Mouse (Mus musculus): ENCODE measurements around the gene Cct3. TPM values are rescaled to one million over a fixed set of nuclear protein-coding genes. Genes with fewer than 3 reads are reported as not detected.
A peak's percentile ranks its signal among the peaks of the same experiment; 100 is the strongest.
"Not testable (repeated sequence)": the region's sequence is repeated elsewhere in the genome, so short reads cannot be mapped to it uniquely, and the experiment has no call there.

Cct3 gene
- 746 and 783 TPM in 2 replicates for polyA plus RNA-seq (2014; fragmentation: Nextera tagmentation; extraction: Ambion mirVana)

DNA sequence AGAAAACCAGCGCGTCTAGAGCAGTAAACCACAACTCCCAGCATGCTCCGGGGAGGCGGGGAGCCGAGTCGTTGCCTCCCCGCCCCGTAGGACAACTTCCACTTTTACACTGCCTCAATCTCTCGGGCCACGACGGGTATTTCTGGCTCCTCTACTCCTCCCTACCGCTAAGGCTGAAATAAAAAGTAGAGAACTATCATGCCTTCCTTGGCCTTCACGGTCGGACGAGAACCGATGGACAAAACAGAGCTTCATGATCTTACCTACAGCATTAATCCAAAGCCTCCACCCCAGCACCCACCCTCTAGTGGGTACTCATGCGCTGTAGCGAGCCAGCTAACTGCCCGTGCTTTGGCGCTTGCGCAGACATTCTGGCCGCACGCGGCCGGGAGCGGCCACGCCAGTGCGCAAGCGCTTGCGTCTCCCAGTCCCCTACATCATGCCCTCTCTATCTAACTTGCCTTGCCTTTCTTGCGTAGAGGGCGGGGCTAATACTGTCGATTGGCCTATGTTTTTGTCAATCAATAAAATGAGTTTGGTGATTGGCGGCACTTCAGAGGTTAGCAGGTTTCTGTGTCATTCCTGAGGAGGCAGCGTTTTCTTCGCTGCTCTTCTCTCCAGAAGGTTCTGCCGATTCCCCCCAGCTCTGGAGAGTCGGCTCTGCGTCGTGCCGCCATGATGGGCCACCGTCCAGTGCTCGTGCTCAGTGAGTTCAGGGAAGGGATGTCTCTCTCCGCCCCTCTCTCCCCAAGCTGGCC, at the start of gene Cct3, which contains the start of gene Tsacc:
Gene Cct3 (plus strand): TSS at position 556 of the 758 bp plus-strand sequence.
Gene Tsacc (minus strand): TSS at position 439 of the 758 bp plus-strand sequence.
- peak; percentile 99 for ATAC-seq (ENCODE audit: low FRiP score)
- H3K9ac ChIP-seq (ENCODE audit: low read length): peak within 1 kb of the TSS; percentile 74
- under 1% methylated on average over 44 of the region's 44 CpGs for WGBS

DNA sequence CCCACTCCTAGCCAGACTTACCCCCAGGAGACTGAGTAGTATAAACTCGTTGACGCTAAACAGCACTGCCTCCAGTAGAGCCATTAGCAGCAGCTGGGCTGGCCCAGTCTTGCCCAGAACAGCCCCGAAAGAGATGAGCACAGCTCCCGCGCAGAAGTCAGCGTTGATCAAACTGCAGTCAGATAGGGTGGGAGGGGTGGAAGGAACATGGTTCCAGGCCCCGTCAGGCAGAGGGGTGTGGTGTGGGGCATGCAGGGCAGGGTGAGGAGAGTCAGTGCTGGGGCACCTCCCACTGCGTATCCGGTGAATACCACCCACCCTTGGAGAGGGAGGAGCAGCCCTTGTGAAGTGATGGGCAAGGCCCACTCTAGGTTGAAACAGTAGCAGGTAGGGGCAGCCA, 49.2 kb upstream of the Cct3 start:
- H3K9ac ChIP-seq (ENCODE audit: low read length): no peak overlapping the region
- 79% methylated on average over 9 of the region's 9 CpGs for WGBS
- no peak for ATAC-seq (ENCODE audit: low FRiP score)
- no peak overlapping the region for H3K27ac ChIP-seq (ENCODE audit: low read depth, low read length)
- DNase-seq (ENCODE audit: low spot score, missing footprints): no peak
- no peaks in the 10 kb centered on the region for H3K36me3 ChIP-seq (ENCODE audit: control insufficient read depth, insufficient read depth, low read length)
- H3K27me3 ChIP-seq (ENCODE audit: control insufficient read depth, insufficient read depth, low read length): peaks cover 40% of the 10 kb centered on the region
- H3K9me3 ChIP-seq (ENCODE audit: control insufficient read depth, low read length): no peaks in the 10 kb centered on the region
- H3K4me2 ChIP-seq: no peak overlapping the region
- H3K4me3 ChIP-seq (ENCODE audit: low read depth, low read length): no peak overlapping the region
- no peaks in the 10 kb centered on the region for H3K4me1 ChIP-seq (ENCODE audit: control insufficient read depth, insufficient read depth, low read length)

More for the DNA sequence above, at the start of gene Cct3, which contains the start of gene Tsacc:
- Histone ChIP-seq H3K4me2 (peak within 1 kb of the TSS; percentile 82), H3K9me3 (ENCODE audit: control insufficient read depth, low read length) (no peaks in the 10 kb centered on the region), H3K27ac (ENCODE audit: low read depth, low read length) (peak within 1 kb of the TSS; percentile 81), H3K27me3 (ENCODE audit: control insufficient read depth, insufficient read depth, low read length) (no peaks in the 10 kb centered on the region), H3K4me1 (ENCODE audit: control insufficient read depth, insufficient read depth, low read length) (peaks cover 14% of the 10 kb centered on the region), H3K36me3 (ENCODE audit: control insufficient read depth, insufficient read depth, low read length) (peaks cover 14% of the 10 kb centered on the region), H3K4me3 (ENCODE audit: low read depth, low read length) (peak within 1 kb of the TSS; percentile 68)
- peak; percentile 99 for DNase-seq (ENCODE audit: low spot score, missing footprints)

DNA sequence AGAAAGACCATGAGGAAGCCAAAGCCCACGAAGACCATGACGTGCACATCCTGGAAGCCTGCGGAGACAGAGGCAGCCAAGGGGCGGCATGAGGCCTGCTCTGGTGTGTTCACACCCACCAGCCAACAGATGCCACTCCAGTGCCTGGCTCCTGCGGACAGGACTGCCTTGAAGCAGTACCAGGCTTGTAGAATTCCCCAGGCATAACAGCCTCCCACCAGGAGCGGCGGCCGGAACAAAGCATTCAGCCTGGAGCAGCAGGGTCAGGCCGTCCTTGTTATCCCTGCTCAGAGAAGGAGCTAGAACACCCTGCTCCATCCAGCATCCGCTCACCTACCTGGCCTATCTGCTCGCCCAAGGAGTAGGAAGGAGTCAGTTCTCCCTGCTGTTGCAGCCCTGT, 48.5 kb upstream of the Cct3 start:
- DNase-seq (ENCODE audit: low spot score, missing footprints) (no peak), ATAC-seq (ENCODE audit: low FRiP score) (no peak)
- Histone ChIP-seq H3K36me3 (ENCODE audit: control insufficient read depth, insufficient read depth, low read length) (no peaks in the 10 kb centered on the region), H3K9me3 (ENCODE audit: control insufficient read depth, low read length) (no peaks in the 10 kb centered on the region), H3K9ac (ENCODE audit: low read length) (no peak overlapping the region), H3K4me3 (ENCODE audit: low read depth, low read length) (no peak overlapping the region), H3K27ac (ENCODE audit: low read depth, low read length) (no peak overlapping the region), H3K4me1 (ENCODE audit: control insufficient read depth, insufficient read depth, low read length) (no peaks in the 10 kb centered on the region), H3K4me2 (no peak overlapping the region), H3K27me3 (ENCODE audit: control insufficient read depth, insufficient read depth, low read length) (peaks cover 34% of the 10 kb centered on the region)
- 52% methylated on average over 11 of the region's 11 CpGs for WGBS

DNA sequence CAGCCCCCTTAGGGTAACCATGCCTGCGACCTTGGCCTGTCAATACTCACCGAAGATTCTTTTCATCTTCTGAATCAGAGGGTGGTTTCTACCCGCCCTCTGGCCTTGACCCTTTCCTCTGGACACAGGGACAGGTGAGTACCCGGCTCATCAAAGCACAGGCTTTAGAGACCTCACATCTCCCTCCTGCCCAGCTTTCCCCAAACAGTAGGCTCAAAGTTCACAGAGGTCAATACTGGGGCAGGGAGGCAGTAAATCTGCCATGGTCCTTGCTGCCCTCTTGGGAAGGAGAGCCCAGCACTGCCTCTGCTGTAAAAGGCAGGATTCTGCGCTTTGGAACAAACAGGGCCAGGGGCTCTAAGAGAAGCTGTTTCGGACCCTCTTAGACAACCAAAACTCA, 44.2 kb upstream of the Cct3 start:
- WGBS: 80% methylated on average over 6 of the region's 6 CpGs
- H3K4me3 ChIP-seq (ENCODE audit: low read depth, low read length): no peak overlapping the region
- H3K36me3 ChIP-seq (ENCODE audit: control insufficient read depth, insufficient read depth, low read length): no peaks in the 10 kb centered on the region
- no peaks in the 10 kb centered on the region for H3K9me3 ChIP-seq (ENCODE audit: control insufficient read depth, low read length)
- H3K27me3 ChIP-seq (ENCODE audit: control insufficient read depth, insufficient read depth, low read length): peaks cover 24% of the 10 kb centered on the region
- H3K4me2 ChIP-seq: no peak overlapping the region
- H3K9ac ChIP-seq (ENCODE audit: low read length): no peak overlapping the region
- DNase-seq (ENCODE audit: low spot score, missing footprints) (no peak), ATAC-seq (ENCODE audit: low FRiP score) (no peak)
- H3K4me1 ChIP-seq (ENCODE audit: control insufficient read depth, insufficient read depth, low read length): peaks cover 6% of the 10 kb centered on the region
- no peak overlapping the region for H3K27ac ChIP-seq (ENCODE audit: low read depth, low read length)

DNA sequence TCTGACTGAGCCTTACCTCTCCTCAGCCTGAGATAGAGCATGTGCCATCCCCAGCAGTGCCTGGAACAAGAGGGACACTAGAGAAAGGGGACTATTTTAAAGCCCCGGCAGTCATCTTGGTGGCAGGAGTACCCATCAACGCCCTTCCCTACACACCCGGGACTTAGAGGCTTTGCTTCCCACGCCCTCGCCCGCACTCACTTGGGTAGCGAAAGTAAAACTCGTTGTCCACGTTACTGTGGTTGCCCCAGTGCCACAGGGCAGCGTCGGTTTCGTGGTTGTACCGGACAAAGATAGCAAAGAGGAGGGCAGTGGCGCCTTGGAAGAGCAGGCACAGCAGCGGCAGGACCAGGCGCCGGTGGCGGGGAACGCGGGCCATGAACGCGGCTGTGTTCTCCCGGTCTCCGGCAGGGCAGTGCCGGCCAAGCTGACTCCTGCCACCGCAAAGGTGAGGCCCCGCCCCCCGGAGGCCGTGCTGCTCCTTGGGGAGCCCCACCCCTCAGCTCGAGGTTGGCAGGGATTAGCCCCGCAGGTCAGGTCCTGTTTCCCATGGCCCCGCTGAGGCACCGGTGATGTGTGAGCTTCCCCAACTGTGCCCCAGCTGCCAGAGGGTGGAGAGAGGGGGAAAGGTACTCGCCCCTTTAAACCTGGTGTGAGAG, 42.5 kb upstream of the Cct3 start, which contains the start of gene Rhbg:
Gene Rhbg (minus strand): TSS at position 442 of the 659 bp plus-strand sequence.
- Histone ChIP-seq H3K36me3 (ENCODE audit: control insufficient read depth, insufficient read depth, low read length) (no peaks in the 10 kb centered on the region), H3K4me1 (ENCODE audit: control insufficient read depth, insufficient read depth, low read length) (peaks cover 6% of the 10 kb centered on the region), H3K27me3 (ENCODE audit: control insufficient read depth, insufficient read depth, low read length) (peaks cover 21% of the 10 kb centered on the region), H3K4me3 (ENCODE audit: low read depth, low read length) (peak within 1 kb of the TSS; percentile 23), H3K4me2 (peak within 1 kb of the TSS; percentile 48), H3K9me3 (ENCODE audit: control insufficient read depth, low read length) (no peaks in the 10 kb centered on the region), H3K27ac (ENCODE audit: low read depth, low read length) (no peak within 1 kb of the TSS), H3K9ac (ENCODE audit: low read length) (peak within 1 kb of the TSS; percentile 24)
- WGBS: 2% methylated on average over 34 of the region's 34 CpGs
- no peak for ATAC-seq (ENCODE audit: low FRiP score)
- no peak for DNase-seq (ENCODE audit: low spot score, missing footprints)

DNA sequence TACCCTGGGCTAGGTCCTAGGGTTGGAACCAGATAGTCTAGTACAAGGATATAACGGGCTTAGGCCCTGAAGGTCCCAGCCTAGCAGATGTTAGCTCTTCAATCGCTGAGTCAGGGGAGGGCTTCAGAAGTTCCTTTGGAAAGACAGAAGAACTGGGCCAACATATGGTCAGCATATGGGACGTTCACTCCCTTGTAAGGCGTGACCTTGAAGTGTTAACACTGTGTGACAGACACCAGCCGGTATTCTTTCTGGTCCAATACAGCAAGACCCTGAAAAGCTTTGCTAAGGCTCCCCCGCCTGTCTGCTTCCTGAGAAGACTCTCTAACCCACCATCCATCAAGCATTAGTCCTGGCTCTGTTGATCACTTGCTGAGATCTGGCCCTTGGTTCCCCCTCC, 41.0 kb upstream of the Cct3 start:
- H3K36me3 ChIP-seq (ENCODE audit: control insufficient read depth, insufficient read depth, low read length): no peaks in the 10 kb centered on the region
- no peaks in the 10 kb centered on the region for H3K9me3 ChIP-seq (ENCODE audit: control insufficient read depth, low read length)
- DNase-seq (ENCODE audit: low spot score, missing footprints): no peak
- H3K4me2 ChIP-seq: no peak overlapping the region
- H3K4me1 ChIP-seq (ENCODE audit: control insufficient read depth, insufficient read depth, low read length): peaks cover 6% of the 10 kb centered on the region
- WGBS: 88% methylated on average over 6 of the region's 6 CpGs
- no peak overlapping the region for H3K9ac ChIP-seq (ENCODE audit: low read length)
- H3K4me3 ChIP-seq (ENCODE audit: low read depth, low read length): no peak overlapping the region
- no peak for ATAC-seq (ENCODE audit: low FRiP score)
- no peak overlapping the region for H3K27ac ChIP-seq (ENCODE audit: low read depth, low read length)
- peaks cover 21% of the 10 kb centered on the region for H3K27me3 ChIP-seq (ENCODE audit: control insufficient read depth, insufficient read depth, low read length)

DNA sequence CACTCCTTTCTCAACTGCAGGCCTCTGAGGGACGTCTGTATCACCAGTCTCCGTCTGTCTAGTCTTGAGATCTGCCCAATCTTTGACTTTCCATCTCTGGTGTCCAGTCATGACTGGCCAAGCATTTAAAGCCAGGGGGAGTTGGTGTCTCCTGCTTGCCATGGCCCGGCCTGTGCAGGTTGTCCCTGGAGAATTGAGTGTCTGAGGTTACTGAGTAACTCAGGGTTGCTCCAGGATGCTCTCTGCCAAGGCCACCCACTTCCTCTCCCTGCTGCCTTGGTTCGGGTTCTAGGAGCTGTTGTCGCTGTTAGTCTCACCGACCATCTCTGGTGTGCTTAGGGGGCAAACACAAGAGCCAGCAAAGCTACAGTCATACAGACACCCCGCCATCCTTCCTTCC, 40.5 kb upstream of the Cct3 start:
- Histone ChIP-seq H3K4me1 (ENCODE audit: control insufficient read depth, insufficient read depth, low read length) (peaks cover 6% of the 10 kb centered on the region), H3K36me3 (ENCODE audit: control insufficient read depth, insufficient read depth, low read length) (no peaks in the 10 kb centered on the region), H3K9ac (ENCODE audit: low read length) (no peak overlapping the region), H3K4me3 (ENCODE audit: low read depth, low read length) (no peak overlapping the region), H3K27me3 (ENCODE audit: control insufficient read depth, insufficient read depth, low read length) (peaks cover 21% of the 10 kb centered on the region), H3K4me2 (no peak overlapping the region), H3K27ac (ENCODE audit: low read depth, low read length) (no peak overlapping the region), H3K9me3 (ENCODE audit: control insufficient read depth, low read length) (no peaks in the 10 kb centered on the region)
- DNase-seq (ENCODE audit: low spot score, missing footprints) (no peak), ATAC-seq (ENCODE audit: low FRiP score) (no peak)
- WGBS: 83% methylated on average over 7 of the region's 7 CpGs

DNA sequence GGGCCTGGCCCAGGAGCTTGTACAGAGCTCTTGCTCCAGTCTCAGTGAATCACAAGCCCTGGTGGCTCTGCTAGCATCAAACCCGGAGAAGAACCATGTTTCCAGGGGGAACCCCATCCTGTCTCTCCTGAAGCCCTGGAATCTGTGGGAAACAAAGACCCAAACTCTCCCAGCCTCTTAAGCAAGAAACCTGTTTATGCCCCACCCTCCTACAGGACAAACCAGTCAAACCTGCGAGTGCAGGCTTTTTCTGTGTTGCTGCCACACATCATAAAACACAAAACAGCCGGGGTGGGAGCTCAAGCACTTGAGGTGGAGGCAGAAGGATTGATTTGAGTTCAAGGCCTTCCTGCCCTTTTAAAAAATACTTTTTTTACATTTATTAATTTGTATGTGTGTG, 34.6 kb upstream of the Cct3 start:
- WGBS: 82% methylated on average over 3 of the region's 3 CpGs
- H3K36me3 ChIP-seq (ENCODE audit: control insufficient read depth, insufficient read depth, low read length): no peaks in the 10 kb centered on the region
- H3K27me3 ChIP-seq (ENCODE audit: control insufficient read depth, insufficient read depth, low read length): no peaks in the 10 kb centered on the region
- ATAC-seq (ENCODE audit: low FRiP score) (no peak), DNase-seq (ENCODE audit: low spot score, missing footprints) (no peak)
- H3K4me1 ChIP-seq (ENCODE audit: control insufficient read depth, insufficient read depth, low read length): no peaks in the 10 kb centered on the region
- H3K9me3 ChIP-seq (ENCODE audit: control insufficient read depth, low read length): no peaks in the 10 kb centered on the region
- H3K27ac ChIP-seq (ENCODE audit: low read depth, low read length): no peak overlapping the region
- no peak overlapping the region for H3K4me2 ChIP-seq
- no peak overlapping the region for H3K9ac ChIP-seq (ENCODE audit: low read length)
- H3K4me3 ChIP-seq (ENCODE audit: low read depth, low read length): no peak overlapping the region

DNA sequence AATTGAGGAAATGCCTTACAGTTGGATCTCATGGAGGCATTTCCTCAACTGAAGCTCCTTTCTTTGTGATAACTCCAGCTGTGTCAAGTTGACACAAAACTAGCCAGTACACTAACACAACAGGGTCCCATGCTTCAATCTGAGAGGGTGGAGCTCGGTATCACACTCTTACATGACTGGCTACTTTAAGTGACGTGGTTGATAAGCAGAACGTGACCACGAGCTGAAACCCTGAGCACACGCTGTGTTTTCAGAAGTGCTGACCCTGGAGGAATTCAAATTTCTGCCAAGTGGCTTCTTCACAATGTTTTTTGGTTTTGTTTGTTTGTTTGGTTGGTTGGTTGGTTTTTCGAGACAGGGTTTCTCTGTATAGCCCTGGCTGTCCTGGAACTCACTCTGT, 28.9 kb upstream of the Cct3 start:
- H3K36me3 ChIP-seq (ENCODE audit: control insufficient read depth, insufficient read depth, low read length); DNase-seq (ENCODE audit: low spot score, missing footprints); H3K4me3 ChIP-seq (ENCODE audit: low read depth, low read length); H3K4me1 ChIP-seq (ENCODE audit: control insufficient read depth, insufficient read depth, low read length); H3K9ac ChIP-seq (ENCODE audit: low read length); H3K27me3 ChIP-seq (ENCODE audit: control insufficient read depth, insufficient read depth, low read length); ATAC-seq (ENCODE audit: low FRiP score); H3K4me2 ChIP-seq; H3K27ac ChIP-seq (ENCODE audit: low read depth, low read length); H3K9me3 ChIP-seq (ENCODE audit: control insufficient read depth, low read length): not testable (repeated sequence)
- 93% methylated on average over 6 of the region's 6 CpGs for WGBS
